Mouse (Mus musculus) ovary, postnatal 36 days (tissue): ENCODE data around the gene Ddx43.
A peak's percentile ranks its signal among the peaks of the same experiment; 100 is the strongest.

Experiments
- DNase-seq: peaks from one replicate; pipeline ENCODE4 v3.0.0; 2022; ENCODE audit warnings: low spot score, mixed read lengths

Ddx43 gene

GRCm38 (mm10) chr9:78442579-78443392 lies 47.2 kb downstream of the Ddx43 start, which contains the start of gene Cgas:
Gene Cgas, minus strand, starts transcription at chr9:78443237.
- peak; percentile 56 for DNase-seq

GRCm38 (mm10) chr9:78447606-78447972 lies 52.0 kb downstream of the Ddx43 start:
- no peak for DNase-seq

GRCm38 (mm10) chr9:78447973-78448873 lies 52.6 kb downstream of the Ddx43 start, which contains the start of the genes Mto1 and Gm17324:
Gene Mto1, plus strand, starts transcription at chr9:78448208.
Gene Gm17324, minus strand, starts transcription at chr9:78448786.
- peak; percentile 90 for DNase-seq

GRCm38 (mm10) chr9:78450404-78450803 lies 54.8 kb downstream of the Ddx43 start:
- DNase-seq: no peak

- no peak for DNase-seq
Measured at GRCm38 (mm10) chr9:78451382-78451781, 55.8 kb downstream of the Ddx43 start.

GRCm38 (mm10) chr9:78457026-78457425 lies 61.4 kb downstream of the Ddx43 start:
- no peak for DNase-seq

- no peak for DNase-seq
Measured at GRCm38 (mm10) chr9:78463337-78463736, 67.8 kb downstream of the Ddx43 start.

- DNase-seq: no peak
Measured at GRCm38 (mm10) chr9:78465725-78466124, 70.1 kb downstream of the Ddx43 start.
